Mouse (Mus musculus) CH12.LX (cell line): ENCODE measurements around the gene 2210011C24Rik. TPM values are rescaled to one million over a fixed set of nuclear protein-coding genes. Genes with fewer than 3 reads are reported as not detected.
"Not testable (repeated sequence)": the region's sequence is repeated elsewhere in the genome, so short reads cannot be mapped to it uniquely, and the experiment has no call there.

Experiments
- DNase-seq: peaks from one replicate; pipeline ENCODE4 v3.0.0-alpha.2; 2013; ENCODE audit errors: extremely low read depth
- H3K27ac ChIP-seq: 2 replicates; pipeline ENCODE4 v1.5.1; 2012; ENCODE audit warnings: low read depth, mild to moderate bottlenecking, control low read depth, moderate library complexity; ENCODE audit not compliant: insufficient read depth
- H3K27me3 ChIP-seq: replicated peaks from 2 replicates; pipeline ENCODE3; 2012; ENCODE audit warnings: inconsistent platforms
- H3K36me3 ChIP-seq, 2 experiments: replicated peaks in 1 of 2; 2 replicates each; pipeline versions ENCODE3 to v1.6.1; 2012; ENCODE audit warnings: inconsistent platforms in 1 of 2, low read length in 1 of 2, mild to moderate bottlenecking in 1 of 2, mixed read lengths in 1 of 2, moderate library complexity in 1 of 2; ENCODE audit not compliant: control insufficient read depth in 1 of 2, insufficient read depth in 1 of 2
- H3K4me1 ChIP-seq, 2 experiments: 2 replicates each; pipeline ENCODE4 v1.6.1; 2012; ENCODE audit warnings: inconsistent platforms in 1 of 2, moderate library complexity in 1 of 2; ENCODE audit not compliant: insufficient read depth in 2 of 2, control insufficient read depth in 1 of 2
- H3K4me2 ChIP-seq: 2 replicates; pipeline ENCODE4 v1.6.1; 2012; ENCODE audit warnings: low read depth, mild to moderate bottlenecking, control low read depth; ENCODE audit not compliant: poor library complexity, insufficient read depth, severe bottlenecking
- H3K4me3 ChIP-seq, 3 experiments: fragments of 150-350 bp in 1 of 3; sonication (generic) in 1 of 3; replicated peaks in 1 of 3; 2 replicates each; pipeline versions ENCODE3 to v1.5.1; 2011 to 2012; ENCODE audit warnings: low read depth in 2 of 3, low read length in 2 of 3, mild to moderate bottlenecking in 2 of 3, moderate library complexity in 2 of 3, control low read depth in 1 of 3, improper control_type of control experiment in 1 of 3, inconsistent platforms in 1 of 3, mixed read lengths in 1 of 3; ENCODE audit not compliant: poor library complexity in 1 of 3
- H3K79me2 ChIP-seq: replicated peaks from 2 replicates; pipeline ENCODE4 v1.6.1; 2012; ENCODE audit warnings: mild to moderate bottlenecking, moderate library complexity; ENCODE audit not compliant: control insufficient read depth, poor library complexity, insufficient read depth, severe bottlenecking; ENCODE audit errors: extremely low read depth
- H3K9ac ChIP-seq: 2 replicates; pipeline ENCODE4 v1.6.1; 2012; ENCODE audit warnings: low read depth, mild to moderate bottlenecking, control low read depth, moderate library complexity; ENCODE audit not compliant: insufficient read depth
- H3K9me3 ChIP-seq: replicated peaks from 2 replicates; pipeline ENCODE3; 2012; ENCODE audit warnings: low read length, inconsistent platforms, mixed read lengths
- BHLHE40 ChIP-seq: IDR thresholded peaks from 2 replicates; pipeline ENCODE4 v1.6.1; 2011; ENCODE audit warnings: mild to moderate bottlenecking, low read depth, low read length, improper control_type of control experiment
- CHD2 ChIP-seq: IDR thresholded peaks from 2 replicates; pipeline ENCODE4 v1.6.1; 2011; ENCODE audit warnings: low read length, improper control_type of control experiment
- CTCF ChIP-seq, 2 experiments: IDR thresholded peaks in 1 of 2; conservative IDR thresholded peaks in 1 of 2; 2 replicates each; pipeline ENCODE4 v1.5.1; 2011 to 2012; ENCODE audit warnings: low read depth in 2 of 2, low read length in 2 of 2, improper control_type of control experiment in 1 of 2, inconsistent platforms in 1 of 2, mild to moderate bottlenecking in 1 of 2, moderate library complexity in 1 of 2
- E2F4 ChIP-seq: IDR thresholded peaks from 2 replicates; pipeline ENCODE4 v1.6.1; 2011; ENCODE audit warnings: low read depth, low read length, improper control_type of control experiment; ENCODE audit not compliant: insufficient replicate concordance
- ELF1 ChIP-seq: IDR thresholded peaks from 2 replicates; pipeline ENCODE4 v1.6.1; 2014; ENCODE audit warnings: low read depth, mild to moderate bottlenecking, inconsistent platforms, low read length, improper control_type of control experiment
- ETS1 ChIP-seq: conservative IDR thresholded peaks from 2 replicates; pipeline ENCODE4 v1.6.1; 2012; ENCODE audit warnings: low read depth, mild to moderate bottlenecking, inconsistent platforms, low read length, improper control_type of control experiment, moderate library complexity
- GABPA ChIP-seq: IDR thresholded peaks from 2 replicates; pipeline ENCODE4 v1.6.1; 2012; ENCODE audit warnings: low read depth, low read length, improper control_type of control experiment, inconsistent platforms; ENCODE audit not compliant: insufficient replicate concordance
- IRF4 ChIP-seq: IDR thresholded peaks from 2 replicates; pipeline ENCODE4 v1.6.1; 2014; ENCODE audit warnings: low read depth, mild to moderate bottlenecking, inconsistent platforms, low read length, improper control_type of control experiment
- JUN ChIP-seq: IDR thresholded peaks from 2 replicates; pipeline ENCODE4 v1.6.1; 2011; ENCODE audit warnings: low read depth, mild to moderate bottlenecking, low read length, improper control_type of control experiment, moderate library complexity; ENCODE audit not compliant: insufficient read depth
- KAT2A ChIP-seq: IDR thresholded peaks from 2 replicates; pipeline ENCODE4 v1.6.1; 2012; ENCODE audit warnings: low read length, improper control_type of control experiment, inconsistent platforms; ENCODE audit not compliant: insufficient replicate concordance
- MAFK ChIP-seq: IDR thresholded peaks from 2 replicates; pipeline ENCODE4 v1.6.1; 2011; ENCODE audit warnings: low read length, improper control_type of control experiment; ENCODE audit not compliant: insufficient replicate concordance
- MYC ChIP-seq: IDR thresholded peaks from 2 replicates; pipeline ENCODE4 v1.6.1; 2011; ENCODE audit warnings: low read depth, mild to moderate bottlenecking, improper control_type of control experiment, low read length
- NRF1 ChIP-seq: IDR thresholded peaks from 2 replicates; pipeline ENCODE4 v1.6.1; 2014; ENCODE audit warnings: low read depth, mild to moderate bottlenecking, inconsistent platforms, low read length, improper control_type of control experiment, moderate library complexity
- POLR2A ChIP-seq: IDR thresholded peaks from 2 replicates; pipeline ENCODE4 v1.6.1; 2011; ENCODE audit warnings: low read depth, mild to moderate bottlenecking, improper control_type of control experiment, low read length
- POLR2AphosphoS2 ChIP-seq: IDR thresholded peaks from 2 replicates; pipeline ENCODE4 v1.6.1; 2011; ENCODE audit warnings: low read depth, low read length, improper control_type of control experiment
- RAD21 ChIP-seq: IDR thresholded peaks from 2 replicates; pipeline ENCODE4 v1.6.1; 2011; ENCODE audit warnings: low read depth, mild to moderate bottlenecking, low read length, improper control_type of control experiment, moderate library complexity
- RCOR1 ChIP-seq: conservative IDR thresholded peaks from 2 replicates; pipeline ENCODE4 v1.6.1; 2012; ENCODE audit warnings: low read depth, mild to moderate bottlenecking, inconsistent platforms, low read length, improper control_type of control experiment
- SIN3A ChIP-seq: IDR thresholded peaks from 2 replicates; pipeline ENCODE4 v1.6.1; 2012; ENCODE audit warnings: low read length, improper control_type of control experiment, inconsistent platforms
- SMC3 ChIP-seq: IDR thresholded peaks from 2 replicates; pipeline ENCODE4 v1.6.1; 2011; ENCODE audit warnings: low read depth, low read length, improper control_type of control experiment
- TBP ChIP-seq: conservative IDR thresholded peaks from 2 replicates; pipeline ENCODE4 v1.6.1; 2011; ENCODE audit warnings: low read depth, low read length, improper control_type of control experiment
- UBTF ChIP-seq: IDR thresholded peaks from 2 replicates; pipeline ENCODE4 v1.6.1; 2012; ENCODE audit warnings: low read depth, mild to moderate bottlenecking, inconsistent platforms, low read length, improper control_type of control experiment, moderate library complexity
- USF2 ChIP-seq: conservative IDR thresholded peaks from 2 replicates; pipeline ENCODE4 v1.6.1; 2011; ENCODE audit warnings: low read depth, low read length, improper control_type of control experiment
- dilution Hi-C: fragments of 300-500 bp; cut with MboI; formaldehyde crosslinking; loops from 2 replicates; pipeline ENCODE4 v1.14.3; 2020; ENCODE audit warnings: low sequenced_read_pairs; ENCODE audit not compliant: extremely low pct_unique_long_range_greater_than_20kb, extremely low pct_ligation_motif_present
- in situ Hi-C: fragments of 300-500 bp; cut with MboI; formaldehyde crosslinking; loops from 3 replicates; pipeline ENCODE4 v1.14.3; 2019; ENCODE audit warnings: low sequenced_read_pairs, low pct_ligation_motif_present, low pct_unique_long_range_greater_than_20kb, mixed read lengths
- polyA plus RNA-seq: library from polyadenylated mRNA; unstranded; fragments of >175 nt; gene quantifications from 2 replicates; pipeline ENCODE4 v1.2.1, GENCODE M21; 2012; ENCODE audit warnings: low read depth; ENCODE audit not compliant: insufficient read length
- total RNA-seq, 2 experiments: library from RNA; depleted of rRNA; stranded (reverse); fragments of 300-350 nt in 1 of 2; fragments of >200 nt in 1 of 2; gene quantifications; 2 replicates each; pipeline ENCODE4 v1.2.3; 2012 to 2014

The 2210011C24Rik gene
- total and polyA plus RNA-seq, 3 experiments, result not detected

DNA sequence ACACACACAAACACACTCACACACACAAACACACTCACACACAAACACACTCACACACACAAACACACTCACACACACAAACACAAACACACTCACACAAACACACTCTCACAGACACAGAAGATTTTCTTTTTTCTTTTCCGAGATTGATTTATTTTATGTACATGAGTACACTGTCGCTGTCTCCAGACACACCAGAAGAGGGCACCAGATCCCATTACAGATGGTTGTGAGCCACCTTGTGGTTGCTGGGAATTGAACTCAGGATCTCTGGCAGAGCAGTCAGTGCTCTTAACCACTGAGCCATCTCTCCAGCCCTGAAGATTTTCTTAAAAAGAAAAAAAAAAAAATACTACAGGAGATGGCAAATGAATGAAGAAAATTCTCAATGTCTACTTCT, 28.7 kb downstream of the 2210011C24Rik start:
- H3K4me2 ChIP-seq, DNase-seq, H3K27me3 ChIP-seq, H3K4me3 ChIP-seq, H3K9ac ChIP-seq, H3K27ac ChIP-seq, in situ Hi-C loops, H3K9me3 ChIP-seq, H3K79me2 ChIP-seq, dilution Hi-C loops: not testable (repeated sequence)
- Histone ChIP-seq H3K4me1 (peaks cover 2 to 40% of the 10 kb centered on the region in 2 experiments; a peak in 3 of 4 replicates), H3K36me3 (peaks cover 34 to 71% of the 10 kb centered on the region in 2 experiments)
- peak in 1 of 2 experiments; percentile 33; a peak in 1 of 4 replicates for TF ChIP-seq CTCF (conservative IDR thresholded peaks at IDR 0.05 in 1 of 2, IDR thresholded peaks at IDR 0.05 in 1 of 2; ENCODE audit: low read depth in 2 of 2, low read length in 2 of 2)

DNA sequence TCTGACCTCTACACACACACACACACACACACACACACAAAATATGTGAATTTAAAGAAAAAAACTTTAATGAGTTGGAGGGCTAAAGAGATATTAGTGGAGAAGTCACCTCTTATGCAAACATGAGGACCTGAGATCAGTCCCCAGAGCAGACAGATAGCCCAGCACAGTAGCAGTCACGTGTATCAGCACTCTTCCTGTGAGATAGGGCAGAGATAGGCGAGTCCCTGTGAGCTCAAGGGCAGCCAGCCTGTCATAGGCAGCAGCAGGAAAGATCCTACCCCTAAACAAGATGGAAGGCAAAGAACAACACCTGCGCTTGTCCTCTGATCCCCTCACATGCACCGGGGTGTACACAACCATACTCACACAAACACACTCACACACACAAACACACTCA, 29.5 kb downstream of the 2210011C24Rik start:
- DNase-seq, result no peak
- Histone ChIP-seq H3K4me1 (peaks cover 2 to 37% of the 10 kb centered on the region in 2 experiments; a peak in 3 of 4 replicates), H3K4me2 (no peak overlapping the region)
- TF ChIP-seq POLR2AphosphoS2 (no peak), JUN (no peak), MAFK (no peak), RAD21 (no peak), POLR2A (no peak), IRF4 (no peak), USF2 (no peak), BHLHE40 (no peak), UBTF (no peak), ETS1 (no peak)
- TF ChIP-seq, all 38 proteins: peak for 0
- H3K27me3 ChIP-seq, result no peaks in the 10 kb centered on the region
- no peaks in the 10 kb centered on the region for H3K79me2 ChIP-seq
- no peak overlapping the region for H3K27ac ChIP-seq
- no peak overlapping the region for H3K9ac ChIP-seq
- no peak overlapping the region for H3K4me3 ChIP-seq
- peaks cover 32 to 65% of the 10 kb centered on the region in 2 experiments for H3K36me3 ChIP-seq
- no peaks in the 10 kb centered on the region for H3K9me3 ChIP-seq
- dilution Hi-C loops, result no loop called here
- in situ Hi-C loops, result no loop called here

DNA sequence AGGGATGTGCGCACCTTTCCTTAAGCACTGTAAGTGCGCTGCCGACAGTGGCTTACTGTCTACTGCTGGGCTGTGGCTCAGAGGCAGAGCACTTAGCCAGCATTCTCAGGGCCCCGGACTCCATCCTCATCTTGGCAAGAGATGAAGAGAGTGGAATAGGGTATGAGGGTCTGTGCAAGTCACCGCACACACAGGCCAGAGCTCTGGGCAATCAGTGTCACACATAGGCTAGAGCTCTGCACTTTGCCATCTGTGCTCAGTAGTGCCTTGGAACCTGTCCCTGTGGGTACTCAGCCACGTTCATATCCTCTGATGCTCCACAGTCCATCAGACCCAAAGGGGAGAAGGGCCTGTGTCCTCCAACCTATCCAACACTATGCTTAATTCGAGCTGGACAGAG, 30.4 kb downstream of the 2210011C24Rik start:
- H3K9me3 ChIP-seq, result no peaks in the 10 kb centered on the region
- peaks cover 2 to 40% of the 10 kb centered on the region in 2 experiments; a peak in 3 of 4 replicates for H3K4me1 ChIP-seq
- dilution Hi-C loops (no loop called here), in situ Hi-C loops (no loop called here)
- TF ChIP-seq SIN3A (no peak), NRF1 (no peak), RAD21 (no peak), TBP (no peak), RCOR1 (no peak), JUN (no peak), E2F4 (no peak), BHLHE40 (no peak), SMC3 (no peak), KAT2A (no peak), CHD2 (no peak), IRF4 (no peak), POLR2A (no peak), ETS1 (no peak), MYC (no peak), GABPA (no peak), ELF1 (no peak)
- no peak overlapping the region for H3K27ac ChIP-seq
- no peak overlapping the region for H3K9ac ChIP-seq
- no peak for DNase-seq
- H3K4me2 ChIP-seq, result no peak overlapping the region
- no peak overlapping the region for H3K4me3 ChIP-seq
- H3K79me2 ChIP-seq, result no peaks in the 10 kb centered on the region
- H3K27me3 ChIP-seq, result no peaks in the 10 kb centered on the region
- H3K36me3 ChIP-seq, result peaks cover 25 to 58% of the 10 kb centered on the region in 2 experiments
